Mouse (Mus musculus) layer of hippocampus, adult 2 months (tissue): ENCODE measurements around the gene Map1a. TPM values are rescaled to one million over a fixed set of nuclear protein-coding genes. Genes with fewer than 3 reads are reported as not detected.
A peak's percentile ranks its signal among the peaks of the same experiment; 100 is the strongest.

Source experiments
- DNase-seq, 2 experiments: peaks; one replicate each; pipeline ENCODE4 v3.0.0; 2022; ENCODE audit warnings: low spot score in 2 of 2
- H3K27ac ChIP-seq: fragments of 200-600 bp; 2 replicates; pipeline ENCODE4 v1.8.1; 2022
- H3K4me3 ChIP-seq: fragments of 200-600 bp; 2 replicates; pipeline ENCODE4 v1.8.1; 2022; ENCODE audit warnings: mild to moderate bottlenecking
- CTCF ChIP-seq: fragments of 200-600 bp; conservative IDR thresholded peaks from 2 replicates; pipeline ENCODE4 v1.8.1; 2022; ENCODE audit warnings: antibody characterized with exemption, mild to moderate bottlenecking, moderate library complexity
- long read RNA-seq, 2 experiments: library from polyadenylated mRNA; stranded (forward); transcript quantifications; one replicate each; pipeline ENCODE4 v2.0.0; 2021; ENCODE audit warnings: borderline mapping rate in 2 of 2
- total RNA-seq, 2 experiments: library from RNA; stranded (reverse); gene quantifications; 2 replicates each; pipeline ENCODE4 v1.2.3; 2021

The Map1a gene
- 100 to 1,000 TPM; 622 to 629 TPM for total RNA-seq
- long read RNA-seq, experiment 1, partial matches to known transcripts: 68 of 101 reads
- long read RNA-seq, experiment 1, other reads (novel, unspliced or antisense): 33 of 101 reads
- long read RNA-seq, experiment 2, full-length matches to known transcripts: 2 of 136 reads
- long read RNA-seq, experiment 2, partial matches to known transcripts: 67 of 136 reads
- long read RNA-seq, experiment 2, other reads (novel, unspliced or antisense): 67 of 136 reads

- Histone ChIP-seq H3K27ac (peak within 1 kb of the TSS; percentile 95), H3K4me3 (peak within 1 kb of the TSS; percentile 65)
- TF ChIP-seq CTCF: peak; percentile 28; the same call in 1 of the 2 replicates
- DNase-seq: peak; percentile 97 to 98
Observed at GRCm38 (mm10) chr2:121288901-121289729, at the start of gene Map1a. Gene Map1a, plus strand, starts transcription at chr2:121289600.

DNA sequence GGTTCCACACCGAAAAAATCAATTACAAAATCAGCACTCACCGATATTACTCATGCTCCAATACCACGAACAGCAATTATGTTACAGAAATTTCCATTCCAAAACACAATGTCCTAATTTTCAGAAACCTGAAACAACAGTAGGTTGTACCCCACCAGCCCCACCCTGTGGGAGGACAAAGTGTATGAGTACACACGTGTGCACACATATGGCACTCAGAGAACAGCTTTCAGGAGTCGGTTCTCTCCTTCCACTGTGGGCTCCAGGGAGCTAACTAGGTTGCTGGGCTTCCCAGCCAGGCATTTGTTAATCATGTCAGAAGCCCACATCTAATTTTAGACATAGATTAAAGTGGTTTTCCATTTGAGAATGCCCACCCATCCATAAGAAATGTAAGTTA lies 45.3 kb upstream of the Map1a start:
- Histone ChIP-seq H3K4me3 (no peak overlapping the region; the same call in 1 of the 2 replicates), H3K27ac (peak overlapping the region; percentile 85)
- peak; percentile 43 to 52 for DNase-seq
- no peak for TF ChIP-seq CTCF

- DNase-seq: no peak
- Histone ChIP-seq H3K27ac (no peak overlapping the region), H3K4me3 (no peak overlapping the region)
- TF ChIP-seq CTCF: no peak
Observed at GRCm38 (mm10) chr2:121249758-121250157, 39.6 kb upstream of the Map1a start.

GRCm38 (mm10) chr2:121268446-121268845 lies 21.0 kb upstream of the Map1a start:
- H3K27ac ChIP-seq: no peak overlapping the region
- no peak for TF ChIP-seq CTCF
- H3K4me3 ChIP-seq: no peak overlapping the region; the same call in 1 of the 2 replicates
- no peak for DNase-seq

- Histone ChIP-seq H3K27ac (peak overlapping the region; percentile 97), H3K4me3 (peak overlapping the region; percentile 92)
- no peak for DNase-seq
- no peak for TF ChIP-seq CTCF
Observed at GRCm38 (mm10) chr2:121270521-121271235, 18.7 kb upstream of the Map1a start.

GRCm38 (mm10) chr2:121271236-121271927 lies 18.0 kb upstream of the Map1a start, which contains the start of gene Trp53bp1:
Gene Trp53bp1, minus strand, starts transcription at chr2:121271407.
- H3K4me3 ChIP-seq: peak within 1 kb of the TSS; percentile 92
- DNase-seq: peak; percentile 94 to 96
- peak within 1 kb of the TSS; percentile 97 for H3K27ac ChIP-seq
- peak; percentile 13; the same call in 1 of the 2 replicates for TF ChIP-seq CTCF

DNA sequence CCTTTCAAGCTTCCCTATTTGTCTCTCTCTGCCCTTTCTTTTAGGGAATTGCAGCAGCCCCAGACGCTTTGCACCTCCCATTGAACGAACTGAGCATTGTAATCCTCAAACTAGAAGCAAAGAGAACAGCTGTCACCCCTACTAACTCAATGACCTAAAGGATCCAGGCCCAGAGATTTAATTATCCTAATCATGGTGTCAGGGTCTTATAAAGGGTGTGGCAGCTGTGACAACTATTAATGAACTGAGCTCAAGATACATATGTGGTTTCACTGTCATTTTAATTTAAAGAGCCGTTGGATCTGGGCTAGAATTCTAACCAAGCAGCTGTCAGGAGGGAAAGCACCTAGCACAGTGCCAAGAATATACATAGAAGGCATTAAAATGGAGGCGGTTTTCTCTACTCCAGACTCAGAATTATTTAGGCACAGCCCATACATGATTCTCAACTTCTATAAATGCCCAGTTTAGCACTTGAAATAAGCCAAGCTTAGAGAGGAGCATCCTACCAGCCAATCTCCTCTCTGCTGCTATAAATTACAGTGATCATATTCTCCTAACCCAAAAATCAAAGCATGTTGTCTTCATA lies 17.4 kb upstream of the Map1a start:
- peak in 1 of 2 experiments; percentile 15 for DNase-seq
- no peak for TF ChIP-seq CTCF
- H3K27ac ChIP-seq: peak overlapping the region; percentile 97
- peak overlapping the region; percentile 92 for H3K4me3 ChIP-seq

- no peak for DNase-seq
- no peak overlapping the region for H3K4me3 ChIP-seq
- no peak overlapping the region for H3K27ac ChIP-seq
- no peak for TF ChIP-seq CTCF
Observed at GRCm38 (mm10) chr2:121287850-121288249, 1.6 kb upstream of the Map1a start.

GRCm38 (mm10) chr2:121289730-121290540 lies 535 bp downstream of the Map1a start:
- Histone ChIP-seq H3K4me3 (peak overlapping the region; percentile 65), H3K27ac (peak overlapping the region; percentile 91)
- peak; percentile 59 for TF ChIP-seq CTCF
- no peak for DNase-seq

DNA sequence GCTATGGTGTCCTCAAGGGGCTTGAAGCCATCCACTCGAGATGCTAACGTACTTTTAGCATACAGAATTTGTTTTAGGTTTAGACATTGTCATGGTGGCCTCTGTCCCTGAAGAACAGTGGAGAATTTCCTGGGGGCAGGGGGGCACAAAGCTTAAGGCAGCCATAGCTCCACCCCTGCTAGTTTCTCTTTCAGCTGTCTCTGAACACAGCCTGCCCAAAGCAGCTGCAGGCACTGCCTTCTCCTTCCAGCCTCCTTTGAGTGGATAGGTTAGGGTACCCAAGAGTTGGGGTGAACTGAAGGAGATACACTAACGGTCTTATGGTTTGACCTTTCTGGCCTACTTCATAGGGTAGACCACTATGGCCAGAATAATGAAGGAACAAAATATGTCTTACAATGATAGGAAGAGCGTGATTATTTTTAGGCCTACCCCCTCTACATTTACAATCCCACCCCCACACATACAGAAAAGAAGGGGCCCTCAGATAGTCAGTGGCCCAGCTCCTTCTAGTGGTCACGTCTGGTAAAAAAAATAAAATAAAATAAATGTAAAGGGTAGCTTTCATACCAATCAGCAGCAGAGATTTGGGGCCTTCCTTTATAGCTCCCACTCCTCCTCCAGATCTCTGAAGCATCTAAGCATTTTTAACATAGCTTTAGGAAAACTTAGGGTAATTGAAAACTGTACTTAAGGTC lies 3.1 kb downstream of the Map1a start:
- no peak overlapping the region for H3K4me3 ChIP-seq
- no peak for DNase-seq
- peak overlapping the region; percentile 55 for H3K27ac ChIP-seq
- peak; percentile 63 for TF ChIP-seq CTCF

DNA sequence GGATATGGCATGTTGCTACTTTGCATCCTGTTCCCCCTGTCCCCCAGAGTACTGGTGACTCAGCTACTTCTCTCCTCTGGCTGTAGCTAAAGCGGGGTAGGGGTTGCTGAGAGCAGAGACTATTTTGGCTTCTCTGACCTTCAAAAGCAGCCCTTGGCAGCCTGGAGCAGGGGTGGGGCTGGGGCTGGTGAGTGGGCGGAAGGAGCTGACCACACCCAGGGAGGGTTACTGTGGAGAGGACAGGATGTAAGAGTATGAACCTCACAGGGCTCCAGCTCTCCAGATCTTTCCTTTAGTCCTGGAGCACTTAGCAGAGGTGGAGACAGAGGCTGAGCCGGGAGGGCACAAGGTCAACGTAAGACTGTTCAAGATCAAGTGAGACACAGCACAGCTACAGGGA lies 4.8 kb downstream of the Map1a start:
- Histone ChIP-seq H3K4me3 (peak overlapping the region; percentile 92), H3K27ac (peak overlapping the region; percentile 98)
- no peak for DNase-seq
- no peak for TF ChIP-seq CTCF
